Mouse (Mus musculus): ENCODE results near the gene Kank2.

GRCm38 (mm10) chr9:21824366-21824765 is 25.8 kb upstream of the Kank2 start:
- no peak for TF ChIP-seq CTCF (IDR thresholded peaks at IDR 0.05; ENCODE audit: low read depth)
- TF ChIP-seq EP300 (optimal IDR thresholded peaks at IDR 0.05) = no peak
